Mouse (Mus musculus): ENCODE data around the gene Cenpn. TPM values are rescaled to one million over a fixed set of nuclear protein-coding genes. Genes with fewer than 3 reads are reported as not detected.

The Cenpn gene
- polyA plus RNA-seq, 1 experiment from 2014 or later: 48.3 TPM

- no peak for DNase-seq (ENCODE audit: low spot score)
- Histone ChIP-seq H3K9me3 (peaks cover 5% of the 10 kb centered on the region), H3K27ac (no peak overlapping the region), H3K4me1 (replicated peaks) (no peaks in the 10 kb centered on the region), H3K4me3 (no peak overlapping the region), H3K36me3 (peaks cover 61% of the 10 kb centered on the region), H3K27me3 (ENCODE audit: insufficient read depth, poor library complexity, severe bottlenecking) (no peaks in the 10 kb centered on the region)
- 94% methylated on average over 4 of the region's 4 CpGs for WGBS
These were observed 16.3 kb upstream of the Cenpn start for GRCm38 (mm10) chr8:116905252-116905651.

GRCm38 (mm10) chr8:116905836-116906235 lies 15.7 kb upstream of the Cenpn start:
- Histone ChIP-seq H3K4me3 (no peak overlapping the region), H3K36me3 (peaks cover 66% of the 10 kb centered on the region), H3K27me3 (ENCODE audit: insufficient read depth, poor library complexity, severe bottlenecking) (no peaks in the 10 kb centered on the region), H3K4me1 (replicated peaks) (no peaks in the 10 kb centered on the region), H3K27ac (no peak overlapping the region), H3K9me3 (peaks cover 5% of the 10 kb centered on the region)
- DNase-seq (ENCODE audit: low spot score): no peak
- WGBS: 94% methylated on average over 4 of the region's 4 CpGs

- no peaks in the 10 kb centered on the region for H3K9me3 ChIP-seq
- H3K27me3 ChIP-seq (ENCODE audit: insufficient read depth, poor library complexity, severe bottlenecking): no peaks in the 10 kb centered on the region
- under 1% methylated on average over 22 of the region's 22 CpGs for WGBS
- peak overlapping the region; percentile 90 for H3K4me3 ChIP-seq
- peaks cover 19% of the 10 kb centered on the region for H3K4me1 ChIP-seq (replicated peaks)
- H3K27ac ChIP-seq: peak overlapping the region; percentile 97
- DNase-seq (ENCODE audit: low spot score): no peak
- peaks cover 40% of the 10 kb centered on the region for H3K36me3 ChIP-seq
These were observed 559 bp upstream of the Cenpn start for GRCm38 (mm10) chr8:116921005-116921336.

- Histone ChIP-seq H3K9me3 (no peaks in the 10 kb centered on the region), H3K4me1 (replicated peaks) (peaks cover 19% of the 10 kb centered on the region), H3K27me3 (ENCODE audit: insufficient read depth, poor library complexity, severe bottlenecking) (no peaks in the 10 kb centered on the region), H3K27ac (peak overlapping the region; percentile 97), H3K36me3 (peaks cover 41% of the 10 kb centered on the region), H3K4me3 (peak overlapping the region; percentile 90)
- DNase-seq (ENCODE audit: low spot score): no peak
- 37% methylated on average over 17 of the region's 17 CpGs for WGBS
These were observed 679 bp downstream of the Cenpn start for GRCm38 (mm10) chr8:116922060-116922757.

GRCm38 (mm10) chr8:116923526-116923925 lies 2.0 kb downstream of the Cenpn start:
- peaks cover 54% of the 10 kb centered on the region for H3K36me3 ChIP-seq
- no peak overlapping the region for H3K27ac ChIP-seq
- H3K27me3 ChIP-seq (ENCODE audit: insufficient read depth, poor library complexity, severe bottlenecking): no peaks in the 10 kb centered on the region
- 95% methylated on average over 8 of the region's 8 CpGs for WGBS
- DNase-seq (ENCODE audit: low spot score): no peak
- no peaks in the 10 kb centered on the region for H3K9me3 ChIP-seq
- H3K4me1 ChIP-seq (replicated peaks): peaks cover 19% of the 10 kb centered on the region
- H3K4me3 ChIP-seq: no peak overlapping the region

- H3K9me3 ChIP-seq: no peaks in the 10 kb centered on the region
- 86% methylated on average over 9 of the region's 9 CpGs for WGBS
- DNase-seq (ENCODE audit: low spot score): peak; percentile 16
- H3K4me1 ChIP-seq (replicated peaks): no peaks in the 10 kb centered on the region
- H3K27ac ChIP-seq: no peak overlapping the region
- no peaks in the 10 kb centered on the region for H3K27me3 ChIP-seq (ENCODE audit: insufficient read depth, poor library complexity, severe bottlenecking)
- H3K36me3 ChIP-seq: peaks cover 96% of the 10 kb centered on the region
- no peak overlapping the region for H3K4me3 ChIP-seq
These were observed 6.3 kb downstream of the Cenpn start for GRCm38 (mm10) chr8:116927880-116928279.

GRCm38 (mm10) chr8:116928588-116928987 lies 7.1 kb downstream of the Cenpn start:
- WGBS: 89% methylated on average over 5 of the region's 5 CpGs
- no peaks in the 10 kb centered on the region for H3K9me3 ChIP-seq
- H3K4me3 ChIP-seq: no peak overlapping the region
- no peaks in the 10 kb centered on the region for H3K27me3 ChIP-seq (ENCODE audit: insufficient read depth, poor library complexity, severe bottlenecking)
- no peak for DNase-seq (ENCODE audit: low spot score)
- H3K27ac ChIP-seq: no peak overlapping the region
- H3K4me1 ChIP-seq (replicated peaks): no peaks in the 10 kb centered on the region
- H3K36me3 ChIP-seq: peaks cover 99% of the 10 kb centered on the region

GRCm38 (mm10) chr8:116934976-116935375 lies 13.4 kb downstream of the Cenpn start:
- H3K4me1 ChIP-seq (replicated peaks): peaks cover 6% of the 10 kb centered on the region; the same call in 1 of the 2 replicates
- WGBS: 87% methylated on average over 4 of the region's 4 CpGs
- peaks cover 97% of the 10 kb centered on the region for H3K36me3 ChIP-seq
- H3K4me3 ChIP-seq: no peak overlapping the region
- no peaks in the 10 kb centered on the region for H3K9me3 ChIP-seq
- DNase-seq (ENCODE audit: low spot score): no peak
- H3K27me3 ChIP-seq (ENCODE audit: insufficient read depth, poor library complexity, severe bottlenecking): no peaks in the 10 kb centered on the region
- peak overlapping the region; percentile 40; the same call in 1 of the 2 replicates for H3K27ac ChIP-seq

GRCm38 (mm10) chr8:116935506-116935905 lies 14.0 kb downstream of the Cenpn start:
- Histone ChIP-seq H3K27me3 (ENCODE audit: insufficient read depth, poor library complexity, severe bottlenecking) (no peaks in the 10 kb centered on the region), H3K36me3 (peaks cover 97% of the 10 kb centered on the region), H3K4me3 (no peak overlapping the region), H3K27ac (0 out of 2 replicates have a peak overlapping the region, but pooled peaks have one; percentile 40), H3K9me3 (no peaks in the 10 kb centered on the region), H3K4me1 (replicated peaks) (peaks cover 6% of the 10 kb centered on the region; the same call in 1 of the 2 replicates)
- peak; percentile 55 for DNase-seq (ENCODE audit: low spot score)
- 28% methylated on average over 6 of the region's 6 CpGs for WGBS

- 83% methylated on average over 12 of the region's 12 CpGs for WGBS
- Histone ChIP-seq H3K36me3 (peaks cover 50% of the 10 kb centered on the region), H3K9me3 (no peaks in the 10 kb centered on the region), H3K4me1 (replicated peaks) (peaks cover 32% of the 10 kb centered on the region), H3K27ac (no peak overlapping the region), H3K27me3 (ENCODE audit: insufficient read depth, poor library complexity, severe bottlenecking) (no peaks in the 10 kb centered on the region), H3K4me3 (no peak overlapping the region)
- no peak for DNase-seq (ENCODE audit: low spot score)
These were observed 20.9 kb downstream of the Cenpn start for GRCm38 (mm10) chr8:116942284-116943058.

GRCm38 (mm10) chr8:116943161-116943554 lies 21.6 kb downstream of the Cenpn start, which contains the start of gene Atmin:
Gene Atmin (plus strand): TSS chr8:116943393.
- Histone ChIP-seq H3K27me3 (ENCODE audit: insufficient read depth, poor library complexity, severe bottlenecking) (no peaks in the 10 kb centered on the region), H3K36me3 (peaks cover 47% of the 10 kb centered on the region), H3K4me3 (peak within 1 kb of the TSS; percentile 89), H3K27ac (peak within 1 kb of the TSS; percentile 89), H3K9me3 (no peaks in the 10 kb centered on the region), H3K4me1 (replicated peaks) (peaks cover 35% of the 10 kb centered on the region)
- DNase-seq (ENCODE audit: low spot score): peak; percentile 85
- WGBS: under 1% methylated on average over 46 of the region's 46 CpGs

- peak; percentile 29 for DNase-seq (ENCODE audit: low spot score)
- Histone ChIP-seq H3K4me1 (replicated peaks) (peaks cover 35% of the 10 kb centered on the region), H3K27ac (peak overlapping the region; percentile 89), H3K36me3 (peaks cover 41% of the 10 kb centered on the region), H3K9me3 (no peaks in the 10 kb centered on the region), H3K4me3 (peak overlapping the region; percentile 89), H3K27me3 (ENCODE audit: insufficient read depth, poor library complexity, severe bottlenecking) (no peaks in the 10 kb centered on the region)
- under 1% methylated on average over 62 of the region's 62 CpGs for WGBS
These were observed 22.2 kb downstream of the Cenpn start for GRCm38 (mm10) chr8:116943555-116944384.

All from hindbrain, embryonic 10.5 days (tissue).